Mouse (Mus musculus): ENCODE results near the gene Foxn2.
"Not testable (repeated sequence)": the region's sequence is repeated elsewhere in the genome, so short reads cannot be mapped to it uniquely, and the experiment has no call there.

Foxn2 gene

GRCm38 (mm10) chr17:88440285-88441000 lies at the start of gene Foxn2:
Gene Foxn2, plus strand, starts transcription at chr17:88440711.
- peak; percentile 82 for DNase-seq (ENCODE audit: low spot score)

- no peak for DNase-seq (ENCODE audit: low spot score)
Measured at GRCm38 (mm10) chr17:88397501-88397900, 43.0 kb upstream of the Foxn2 start.

GRCm38 (mm10) chr17:88398090-88398489 lies 42.4 kb upstream of the Foxn2 start:
- no peak for DNase-seq (ENCODE audit: low spot score)

GRCm38 (mm10) chr17:88398854-88399253 lies 41.7 kb upstream of the Foxn2 start:
- no peak for DNase-seq (ENCODE audit: low spot score)

- DNase-seq (ENCODE audit: low spot score): no peak
Measured at GRCm38 (mm10) chr17:88400122-88400521, 40.4 kb upstream of the Foxn2 start.

- no peak for DNase-seq (ENCODE audit: low spot score)
Measured at GRCm38 (mm10) chr17:88400702-88401475, 39.6 kb upstream of the Foxn2 start.

GRCm38 (mm10) chr17:88403269-88403668 lies 37.2 kb upstream of the Foxn2 start:
- DNase-seq (ENCODE audit: low spot score): no peak

- no peak for DNase-seq (ENCODE audit: low spot score)
Measured at GRCm38 (mm10) chr17:88404471-88404870, 36.0 kb upstream of the Foxn2 start.

- no peak for DNase-seq (ENCODE audit: low spot score)
Measured at GRCm38 (mm10) chr17:88405076-88405475, 35.4 kb upstream of the Foxn2 start.

GRCm38 (mm10) chr17:88409706-88410105 lies 30.8 kb upstream of the Foxn2 start:
- DNase-seq (ENCODE audit: low spot score): no peak

- DNase-seq (ENCODE audit: low spot score): no peak
Measured at GRCm38 (mm10) chr17:88413155-88413836, 27.2 kb upstream of the Foxn2 start.

- DNase-seq (ENCODE audit: low spot score): no peak
Measured at GRCm38 (mm10) chr17:88420426-88420825, 20.1 kb upstream of the Foxn2 start.

- DNase-seq (ENCODE audit: low spot score): no peak
Measured at GRCm38 (mm10) chr17:88421246-88421645, 19.3 kb upstream of the Foxn2 start.

- no peak for DNase-seq (ENCODE audit: low spot score)
Measured at GRCm38 (mm10) chr17:88430719-88431118, 9.8 kb upstream of the Foxn2 start.

GRCm38 (mm10) chr17:88431486-88431885 lies 9.0 kb upstream of the Foxn2 start:
- no peak for DNase-seq (ENCODE audit: low spot score)

GRCm38 (mm10) chr17:88431987-88432386 lies 8.5 kb upstream of the Foxn2 start:
- DNase-seq (ENCODE audit: low spot score): no peak

GRCm38 (mm10) chr17:88435322-88435721 lies 5.2 kb upstream of the Foxn2 start:
- DNase-seq (ENCODE audit: low spot score): no peak

- no peak for DNase-seq (ENCODE audit: low spot score)
Measured at GRCm38 (mm10) chr17:88436284-88436683, 4.2 kb upstream of the Foxn2 start.

GRCm38 (mm10) chr17:88436749-88437148 lies 3.8 kb upstream of the Foxn2 start:
- not testable (repeated sequence) for DNase-seq (ENCODE audit: low spot score)

GRCm38 (mm10) chr17:88437391-88437790 lies 3.1 kb upstream of the Foxn2 start:
- no peak for DNase-seq (ENCODE audit: low spot score)

- no peak for DNase-seq (ENCODE audit: low spot score)
Measured at GRCm38 (mm10) chr17:88439536-88440050, 918 bp upstream of the Foxn2 start.

- peak; percentile 42 for DNase-seq (ENCODE audit: low spot score)
Measured at GRCm38 (mm10) chr17:88441001-88441431, 505 bp downstream of the Foxn2 start.
